Mouse (Mus musculus) embryonic facial prominence, embryonic 12.5 days (tissue): Measurements from ENCODE around the gene Prpf6. TPM values are rescaled to one million over a fixed set of nuclear protein-coding genes. Genes with fewer than 3 reads are reported as not detected.

ENCODE experiments used
- ATAC-seq: fragments of 200-750 bp; cut with Nextera tagmentation; 2 replicates; pipeline ENCODE4 v1.8.0; 2017; ENCODE audit not compliant: insufficient number of reproducible peaks, insufficient read depth, low FRiP score, low TSS enrichment
- H3K27ac ChIP-seq: fragments of 300-500 bp; sonication (generic); 2 replicates; pipeline ENCODE4 v1.5.1; 2016; ENCODE audit warnings: mild to moderate bottlenecking
- H3K27me3 ChIP-seq: fragments of 300-500 bp; sonication (generic); 2 replicates; pipeline ENCODE4 v1.6.1; 2016; ENCODE audit warnings: mild to moderate bottlenecking, moderate library complexity
- H3K36me3 ChIP-seq: fragments of 300-500 bp; sonication (generic); 2 replicates; pipeline ENCODE4 v1.6.1; 2016; ENCODE audit warnings: mild to moderate bottlenecking
- H3K4me1 ChIP-seq: fragments of 300-500 bp; sonication (generic); 2 replicates; pipeline ENCODE4 v1.6.1; 2016
- H3K4me2 ChIP-seq: fragments of 300-500 bp; sonication (generic); replicated peaks from 2 replicates; pipeline ENCODE4 v1.6.1; 2016; ENCODE audit warnings: mild to moderate bottlenecking, moderate library complexity
- H3K4me3 ChIP-seq: fragments of 300-500 bp; sonication (generic); 2 replicates; pipeline ENCODE4 v1.5.1; 2016; ENCODE audit warnings: mild to moderate bottlenecking
- H3K9ac ChIP-seq: fragments of 300-500 bp; sonication (generic); 2 replicates; pipeline ENCODE4 v1.6.1; 2016; ENCODE audit warnings: mild to moderate bottlenecking, moderate library complexity
- H3K9me3 ChIP-seq: fragments of 300-500 bp; sonication (generic); 2 replicates; pipeline ENCODE4 v1.6.1; 2016; ENCODE audit warnings: mild to moderate bottlenecking, moderate library complexity
- WGBS: fragments of 180-500 bp; shearing (Covaris S2); methylation state at CpG from one replicate; pipeline ENCODE4 v1.1.7; 2016; 5-methylcytosine and 5-hydroxymethylcytosine counted together
- polyA plus RNA-seq: library from polyadenylated mRNA; unstranded; fragments of >200 nt; fragmentation: Nextera tagmentation; extraction: Ambion mirVana; gene quantifications from 2 replicates; pipeline ENCODE4 v1.2.1, GENCODE M21; 2016

The Prpf6 gene
- polyA plus RNA-seq, 1 experiment from 2014 or later, result 74.4 TPM

- H3K9ac ChIP-seq, result no peak overlapping the region
- 86% methylated on average over 11 of the region's 11 CpGs for WGBS
- H3K27me3 ChIP-seq, result no peaks in the 10 kb centered on the region
- ATAC-seq, result no peak
- no peak overlapping the region for H3K4me2 ChIP-seq
- H3K4me1 ChIP-seq, result no peaks in the 10 kb centered on the region
- no peaks in the 10 kb centered on the region for H3K9me3 ChIP-seq
- H3K4me3 ChIP-seq, result no peak overlapping the region
- H3K36me3 ChIP-seq, result peaks cover 7% of the 10 kb centered on the region; the same call in 1 of the 2 replicates
- H3K27ac ChIP-seq, result no peak overlapping the region
Observed at GRCm38 (mm10) chr2:181571941-181572670, 19.6 kb upstream of the Prpf6 start.

- WGBS, result 92% methylated on average over 15 of the region's 15 CpGs
- Histone ChIP-seq H3K4me3 (no peak overlapping the region), H3K36me3 (peaks cover 7% of the 10 kb centered on the region; the same call in 1 of the 2 replicates), H3K27me3 (no peaks in the 10 kb centered on the region), H3K4me2 (no peak overlapping the region), H3K9ac (no peak overlapping the region), H3K27ac (no peak overlapping the region), H3K4me1 (0 out of 2 replicates have a peak, but pooled peaks cover under 1% of the 10 kb centered on the region), H3K9me3 (no peaks in the 10 kb centered on the region)
- ATAC-seq, result no peak
Observed at GRCm38 (mm10) chr2:181572921-181573920, 18.4 kb upstream of the Prpf6 start.

- Histone ChIP-seq H3K4me1 (peaks cover 8% of the 10 kb centered on the region), H3K9ac (no peak overlapping the region), H3K36me3 (peaks cover 7% of the 10 kb centered on the region; the same call in 1 of the 2 replicates), H3K27me3 (no peaks in the 10 kb centered on the region), H3K27ac (no peak overlapping the region), H3K4me3 (no peak overlapping the region), H3K9me3 (no peaks in the 10 kb centered on the region), H3K4me2 (no peak overlapping the region)
- 92% methylated on average over 9 of the region's 9 CpGs for WGBS
- ATAC-seq, result no peak
Observed at GRCm38 (mm10) chr2:181573961-181574360, 17.7 kb upstream of the Prpf6 start.

GRCm38 (mm10) chr2:181574921-181575545, 16.6 kb upstream of the Prpf6 start:
- H3K9me3 ChIP-seq, result no peaks in the 10 kb centered on the region
- 92% methylated on average over 7 of the region's 7 CpGs for WGBS
- no peak overlapping the region for H3K27ac ChIP-seq
- no peak overlapping the region for H3K4me2 ChIP-seq
- H3K9ac ChIP-seq, result no peak overlapping the region
- no peaks in the 10 kb centered on the region for H3K27me3 ChIP-seq
- ATAC-seq, result no peak
- H3K4me3 ChIP-seq, result no peak overlapping the region
- H3K4me1 ChIP-seq, result peaks cover 13% of the 10 kb centered on the region
- H3K36me3 ChIP-seq, result peaks cover 7% of the 10 kb centered on the region; the same call in 1 of the 2 replicates

GRCm38 (mm10) chr2:181576613-181577012, 15.1 kb upstream of the Prpf6 start:
- no peaks in the 10 kb centered on the region for H3K27me3 ChIP-seq
- 88% methylated on average over 2 of the region's 2 CpGs for WGBS
- peaks cover 20% of the 10 kb centered on the region for H3K4me1 ChIP-seq
- H3K9me3 ChIP-seq, result no peaks in the 10 kb centered on the region
- H3K4me3 ChIP-seq, result no peak overlapping the region
- no peak overlapping the region for H3K4me2 ChIP-seq
- no peak overlapping the region for H3K27ac ChIP-seq
- peaks cover 7% of the 10 kb centered on the region; the same call in 1 of the 2 replicates for H3K36me3 ChIP-seq
- ATAC-seq, result no peak
- H3K9ac ChIP-seq, result no peak overlapping the region

DNA sequence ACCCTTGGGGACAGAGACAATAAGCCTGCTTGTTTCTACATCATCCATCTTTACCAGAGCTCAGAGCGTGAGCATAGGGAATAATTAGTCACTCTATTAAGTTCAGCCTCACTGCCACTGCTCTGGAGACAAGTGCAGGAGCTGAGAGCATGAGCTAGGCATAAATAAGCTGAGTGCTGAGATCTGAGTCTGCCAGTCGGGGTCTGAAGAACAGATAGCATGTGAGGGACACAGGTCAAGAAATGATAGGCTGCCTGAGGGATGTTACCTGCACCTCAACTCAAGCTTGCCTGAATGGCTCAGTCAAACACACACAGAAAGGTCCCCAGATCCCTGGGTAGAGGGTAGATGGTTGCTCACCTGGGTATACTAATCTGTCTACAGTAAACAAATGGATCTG, 14.5 kb upstream of the Prpf6 start:
- no peak overlapping the region for H3K4me3 ChIP-seq
- H3K9ac ChIP-seq, result no peak overlapping the region
- peaks cover 7% of the 10 kb centered on the region; the same call in 1 of the 2 replicates for H3K36me3 ChIP-seq
- peaks cover 20% of the 10 kb centered on the region for H3K4me1 ChIP-seq
- H3K9me3 ChIP-seq, result no peaks in the 10 kb centered on the region
- no peak overlapping the region for H3K4me2 ChIP-seq
- no peak overlapping the region for H3K27ac ChIP-seq
- ATAC-seq, result no peak
- 68% methylated on average over 2 of the region's 2 CpGs for WGBS
- H3K27me3 ChIP-seq, result no peaks in the 10 kb centered on the region

DNA sequence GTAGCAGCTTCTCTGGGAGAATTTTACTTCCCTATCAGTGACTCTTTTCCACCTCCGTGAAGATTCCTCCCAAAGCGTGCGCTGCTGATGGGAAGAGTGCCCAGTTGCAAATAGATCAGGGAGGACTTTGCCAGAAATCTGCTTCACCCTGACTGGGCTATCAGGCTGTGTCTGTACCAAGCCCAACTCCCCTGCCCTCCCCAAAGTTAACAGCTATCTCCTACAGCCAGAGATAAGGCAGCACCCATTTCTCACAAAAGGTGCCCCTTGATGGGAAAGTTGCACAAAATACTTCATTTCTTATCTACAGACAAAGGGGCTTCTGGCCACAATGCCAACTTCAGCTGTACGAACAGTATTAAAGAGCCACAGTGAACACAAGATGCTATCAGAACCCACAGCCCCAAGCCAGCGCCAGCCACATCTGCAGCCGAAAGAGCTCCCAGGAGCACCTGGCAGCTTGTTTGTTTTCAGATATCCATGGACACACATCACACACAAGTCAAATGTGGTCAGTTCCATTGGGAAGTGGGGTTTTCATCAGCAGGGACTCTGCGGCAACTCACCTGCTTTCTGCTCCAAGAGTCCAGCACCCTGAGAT, 13.6 kb upstream of the Prpf6 start:
- no peak overlapping the region for H3K4me2 ChIP-seq
- H3K27ac ChIP-seq, result no peak overlapping the region
- peak overlapping the region; percentile 28; the same call in 1 of the 2 replicates for H3K9ac ChIP-seq
- no peak overlapping the region for H3K4me3 ChIP-seq
- peaks cover 4% of the 10 kb centered on the region; the same call in 1 of the 2 replicates for H3K36me3 ChIP-seq
- 84% methylated on average over 7 of the region's 7 CpGs for WGBS
- no peaks in the 10 kb centered on the region for H3K9me3 ChIP-seq
- H3K4me1 ChIP-seq, result peaks cover 20% of the 10 kb centered on the region
- H3K27me3 ChIP-seq, result no peaks in the 10 kb centered on the region
- no peak for ATAC-seq

DNA sequence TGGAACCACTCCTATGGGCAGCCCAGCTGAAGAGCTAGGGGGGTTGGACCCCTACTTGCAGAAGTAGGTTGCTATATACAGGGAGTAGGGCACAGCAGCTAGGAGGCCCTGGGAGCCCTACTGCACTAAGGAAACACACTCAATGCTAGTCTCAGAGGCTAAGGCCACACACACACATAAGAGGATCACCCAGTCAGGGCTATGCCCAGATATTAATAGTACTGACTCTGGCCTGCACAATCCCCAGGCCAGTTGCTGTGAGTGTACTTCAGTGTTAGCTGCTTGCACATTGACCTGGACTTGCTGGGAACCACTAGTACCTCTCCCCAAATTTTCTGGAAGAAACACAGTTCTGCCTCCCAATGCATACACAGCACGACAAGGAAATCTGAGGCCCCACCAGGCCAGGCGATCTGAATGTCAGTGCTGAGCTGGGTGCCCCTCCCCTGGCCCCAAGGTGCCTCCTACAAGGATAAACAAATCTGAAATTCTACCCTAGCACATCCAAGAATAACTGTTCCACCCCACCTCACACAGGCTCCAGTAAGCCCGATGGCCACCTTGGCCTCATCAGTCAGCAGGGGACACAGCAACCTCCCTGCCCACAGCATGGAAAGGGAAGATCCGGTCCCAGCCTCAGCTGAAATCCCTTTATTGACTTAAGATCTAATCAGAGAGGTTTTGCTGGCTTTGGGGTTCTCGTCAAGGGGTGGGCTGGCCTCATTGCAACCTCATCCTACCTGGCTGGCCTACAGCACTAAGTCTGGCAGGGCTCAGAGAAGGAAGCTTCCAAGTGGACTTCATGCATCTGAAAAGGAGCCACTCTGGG, 12.7 kb upstream of the Prpf6 start:
- 60% methylated on average over 5 of the region's 5 CpGs for WGBS
- Histone ChIP-seq H3K4me1 (peaks cover 20% of the 10 kb centered on the region), H3K4me2 (no peak overlapping the region), H3K36me3 (peaks cover 6% of the 10 kb centered on the region), H3K27ac (no peak overlapping the region; the same call in 1 of the 2 replicates), H3K4me3 (no peak overlapping the region), H3K27me3 (no peaks in the 10 kb centered on the region), H3K9me3 (no peaks in the 10 kb centered on the region), H3K9ac (no peak overlapping the region)
- no peak for ATAC-seq

DNA sequence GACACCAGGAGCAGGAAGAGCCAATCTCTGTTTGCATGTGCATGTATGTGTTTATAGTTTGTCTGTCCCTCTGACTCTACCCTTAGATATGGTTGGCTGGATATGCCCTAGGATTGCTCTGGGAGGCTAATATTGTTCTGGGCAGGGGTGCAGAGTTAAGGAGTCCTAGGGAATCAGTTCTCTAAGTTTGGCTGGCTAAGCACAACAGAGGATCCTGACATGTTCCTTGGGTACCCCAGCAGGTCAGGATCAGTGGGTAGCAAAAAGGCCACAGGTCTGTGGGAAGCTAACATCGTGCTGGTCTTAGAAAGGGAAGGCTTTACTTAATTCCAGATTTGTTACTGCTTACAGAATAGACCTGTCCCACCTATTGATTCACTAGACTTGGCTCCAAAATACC, 12.0 kb upstream of the Prpf6 start:
- H3K4me2 ChIP-seq, result no peak overlapping the region
- no peak overlapping the region; the same call in 1 of the 2 replicates for H3K27ac ChIP-seq
- H3K9me3 ChIP-seq, result no peaks in the 10 kb centered on the region
- H3K36me3 ChIP-seq, result peaks cover 13% of the 10 kb centered on the region
- WGBS, result 95% methylated on average over 1 of the region's 1 CpGs
- H3K4me3 ChIP-seq, result no peak overlapping the region
- H3K4me1 ChIP-seq, result peaks cover 20% of the 10 kb centered on the region
- H3K27me3 ChIP-seq, result no peaks in the 10 kb centered on the region
- no peak overlapping the region for H3K9ac ChIP-seq
- no peak for ATAC-seq

- H3K27ac ChIP-seq, result no peak overlapping the region
- 70% methylated on average over 5 of the region's 5 CpGs for WGBS
- peak overlapping the region; percentile 82; the same call in 1 of the 2 replicates for H3K9ac ChIP-seq
Observed at GRCm38 (mm10) chr2:181580131-181580772, 11.4 kb upstream of the Prpf6 start.

More at GRCm38 (mm10) chr2:181580131-181580772, 11.4 kb upstream of the Prpf6 start:
- peak overlapping the region; percentile 78 for H3K4me2 ChIP-seq
- no peak for ATAC-seq
- peaks cover 20% of the 10 kb centered on the region for H3K4me1 ChIP-seq
- H3K27me3 ChIP-seq, result no peaks in the 10 kb centered on the region
- peaks cover 18% of the 10 kb centered on the region for H3K36me3 ChIP-seq
- peak overlapping the region; percentile 65 for H3K4me3 ChIP-seq
- H3K9me3 ChIP-seq, result no peaks in the 10 kb centered on the region
